Mouse (Mus musculus): ENCODE measurements around the gene Abca17. TPM values are rescaled to one million over a fixed set of nuclear protein-coding genes. Genes with fewer than 3 reads are reported as not detected.

The Abca17 gene
- polyA plus RNA-seq, 1 experiment from 2014 or later = not detected

- Histone ChIP-seq H3K9me3 (ENCODE audit: control insufficient read depth, low read length) (no peaks in the 10 kb centered on the region), H3K9ac (ENCODE audit: low read length) (no peak overlapping the region), H3K36me3 (ENCODE audit: control insufficient read depth, insufficient read depth, low read length) (no peaks in the 10 kb centered on the region), H3K27me3 (ENCODE audit: control insufficient read depth, insufficient read depth, low read length) (peaks cover 12% of the 10 kb centered on the region), H3K4me2 (ENCODE audit: low read depth, severe bottlenecking) (no peak overlapping the region), H3K4me3 (ENCODE audit: low read depth, low read length) (no peak overlapping the region), H3K4me1 (ENCODE audit: control insufficient read depth, insufficient read depth, low read length) (0 out of 2 replicates have a peak, but pooled peaks cover 3% of the 10 kb centered on the region), H3K27ac (replicated peaks; ENCODE audit: low read depth, low read length) (no peak overlapping the region)
- ATAC-seq (ENCODE audit: insufficient number of reproducible peaks, low FRiP score, low TSS enrichment, low read depth) (no peak), DNase-seq (ENCODE audit: low spot score) (no peak)
- WGBS = 88% methylated on average over 8 of the region's 8 CpGs
These were observed 4.4 kb upstream of the Abca17 start for GRCm38 (mm10) chr17:24355284-24355683.

GRCm38 (mm10) chr17:24353960-24354359 lies 3.1 kb upstream of the Abca17 start:
- no peak overlapping the region for H3K4me2 ChIP-seq (ENCODE audit: low read depth, severe bottlenecking)
- H3K4me1 ChIP-seq (ENCODE audit: control insufficient read depth, insufficient read depth, low read length) = 0 out of 2 replicates have a peak, but pooled peaks cover 3% of the 10 kb centered on the region
- WGBS = 75% methylated on average over 3 of the region's 3 CpGs
- H3K4me3 ChIP-seq (ENCODE audit: low read depth, low read length) = no peak overlapping the region
- peaks cover 15% of the 10 kb centered on the region for H3K27me3 ChIP-seq (ENCODE audit: control insufficient read depth, insufficient read depth, low read length)
- ATAC-seq (ENCODE audit: insufficient number of reproducible peaks, low FRiP score, low TSS enrichment, low read depth) = no peak
- H3K27ac ChIP-seq (replicated peaks; ENCODE audit: low read depth, low read length) = no peak overlapping the region
- H3K9ac ChIP-seq (ENCODE audit: low read length) = no peak overlapping the region
- H3K9me3 ChIP-seq (ENCODE audit: control insufficient read depth, low read length) = no peaks in the 10 kb centered on the region
- no peaks in the 10 kb centered on the region for H3K36me3 ChIP-seq (ENCODE audit: control insufficient read depth, insufficient read depth, low read length)
- no peak for DNase-seq (ENCODE audit: low spot score)

GRCm38 (mm10) chr17:24352370-24353194 lies 1.7 kb upstream of the Abca17 start:
- Histone ChIP-seq H3K4me2 (ENCODE audit: low read depth, severe bottlenecking) (peak overlapping the region; percentile 93), H3K9ac (ENCODE audit: low read length) (peak overlapping the region; percentile 52), H3K27me3 (ENCODE audit: control insufficient read depth, insufficient read depth, low read length) (peaks cover 15% of the 10 kb centered on the region), H3K4me3 (ENCODE audit: low read depth, low read length) (peak overlapping the region; percentile 56), H3K27ac (replicated peaks; ENCODE audit: low read depth, low read length) (no peak overlapping the region), H3K4me1 (ENCODE audit: control insufficient read depth, insufficient read depth, low read length) (0 out of 2 replicates have a peak, but pooled peaks cover 3% of the 10 kb centered on the region), H3K36me3 (ENCODE audit: control insufficient read depth, insufficient read depth, low read length) (no peaks in the 10 kb centered on the region), H3K9me3 (ENCODE audit: control insufficient read depth, low read length) (no peaks in the 10 kb centered on the region)
- ATAC-seq (ENCODE audit: insufficient number of reproducible peaks, low FRiP score, low TSS enrichment, low read depth) (peak; percentile 45; the same call in 1 of the 2 replicates), DNase-seq (ENCODE audit: low spot score) (peak; percentile 26)
- 6% methylated on average over 36 of the region's 36 CpGs for WGBS

GRCm38 (mm10) chr17:24351760-24352357 lies 991 bp upstream of the Abca17 start, which contains the start of gene Abca3:
Gene Abca3 (plus strand): TSS chr17:24351950.
- H3K9ac ChIP-seq (ENCODE audit: low read length) = peak within 1 kb of the TSS; percentile 52
- H3K36me3 ChIP-seq (ENCODE audit: control insufficient read depth, insufficient read depth, low read length) = no peaks in the 10 kb centered on the region
- 0 out of 2 replicates have a peak, but pooled peaks cover 3% of the 10 kb centered on the region for H3K4me1 ChIP-seq (ENCODE audit: control insufficient read depth, insufficient read depth, low read length)
- ATAC-seq (ENCODE audit: insufficient number of reproducible peaks, low FRiP score, low TSS enrichment, low read depth) (peak; percentile 86), DNase-seq (ENCODE audit: low spot score) (peak; percentile 95)
- no peaks in the 10 kb centered on the region for H3K9me3 ChIP-seq (ENCODE audit: control insufficient read depth, low read length)
- no peak within 1 kb of the TSS for H3K27ac ChIP-seq (replicated peaks; ENCODE audit: low read depth, low read length)
- under 1% methylated on average over 49 of the region's 55 CpGs for WGBS
- H3K27me3 ChIP-seq (ENCODE audit: control insufficient read depth, insufficient read depth, low read length) = peaks cover 15% of the 10 kb centered on the region
- H3K4me2 ChIP-seq (ENCODE audit: low read depth, severe bottlenecking) = peak within 1 kb of the TSS; percentile 93
- H3K4me3 ChIP-seq (ENCODE audit: low read depth, low read length) = peak within 1 kb of the TSS; percentile 56

GRCm38 (mm10) chr17:24349176-24349575 lies 1.7 kb downstream of the Abca17 start:
- ATAC-seq (ENCODE audit: insufficient number of reproducible peaks, low FRiP score, low TSS enrichment, low read depth) (no peak), DNase-seq (ENCODE audit: low spot score) (no peak)
- no peaks in the 10 kb centered on the region for H3K9me3 ChIP-seq (ENCODE audit: control insufficient read depth, low read length)
- no peak overlapping the region for H3K27ac ChIP-seq (replicated peaks; ENCODE audit: low read depth, low read length)
- WGBS = 74% methylated on average over 2 of the region's 2 CpGs
- H3K36me3 ChIP-seq (ENCODE audit: control insufficient read depth, insufficient read depth, low read length) = no peaks in the 10 kb centered on the region
- no peak overlapping the region for H3K9ac ChIP-seq (ENCODE audit: low read length)
- H3K4me2 ChIP-seq (ENCODE audit: low read depth, severe bottlenecking) = no peak overlapping the region
- H3K4me3 ChIP-seq (ENCODE audit: low read depth, low read length) = no peak overlapping the region
- H3K27me3 ChIP-seq (ENCODE audit: control insufficient read depth, insufficient read depth, low read length) = peaks cover 15% of the 10 kb centered on the region
- H3K4me1 ChIP-seq (ENCODE audit: control insufficient read depth, insufficient read depth, low read length) = 0 out of 2 replicates have a peak, but pooled peaks cover 3% of the 10 kb centered on the region

- Histone ChIP-seq H3K4me1 (ENCODE audit: control insufficient read depth, insufficient read depth, low read length) (no peaks in the 10 kb centered on the region), H3K27me3 (ENCODE audit: control insufficient read depth, insufficient read depth, low read length) (peaks cover 12% of the 10 kb centered on the region), H3K9me3 (ENCODE audit: control insufficient read depth, low read length) (no peaks in the 10 kb centered on the region), H3K36me3 (ENCODE audit: control insufficient read depth, insufficient read depth, low read length) (no peaks in the 10 kb centered on the region), H3K27ac (replicated peaks; ENCODE audit: low read depth, low read length) (no peak overlapping the region), H3K4me3 (ENCODE audit: low read depth, low read length) (no peak overlapping the region), H3K4me2 (ENCODE audit: low read depth, severe bottlenecking) (no peak overlapping the region), H3K9ac (ENCODE audit: low read length) (no peak overlapping the region)
- ATAC-seq (ENCODE audit: insufficient number of reproducible peaks, low FRiP score, low TSS enrichment, low read depth) (no peak), DNase-seq (ENCODE audit: low spot score) (no peak)
- 52% methylated on average over 7 of the region's 7 CpGs for WGBS
These were observed 4.0 kb downstream of the Abca17 start for GRCm38 (mm10) chr17:24346831-24347230.

GRCm38 (mm10) chr17:24344672-24345071 lies 6.2 kb downstream of the Abca17 start:
- 88% methylated on average over 8 of the region's 8 CpGs for WGBS
- DNase-seq (ENCODE audit: low spot score) (no peak), ATAC-seq (ENCODE audit: insufficient number of reproducible peaks, low FRiP score, low TSS enrichment, low read depth) (no peak)
- Histone ChIP-seq H3K9ac (ENCODE audit: low read length) (no peak overlapping the region), H3K27me3 (ENCODE audit: control insufficient read depth, insufficient read depth, low read length) (no peaks in the 10 kb centered on the region), H3K27ac (replicated peaks; ENCODE audit: low read depth, low read length) (no peak overlapping the region), H3K36me3 (ENCODE audit: control insufficient read depth, insufficient read depth, low read length) (no peaks in the 10 kb centered on the region), H3K9me3 (ENCODE audit: control insufficient read depth, low read length) (no peaks in the 10 kb centered on the region), H3K4me2 (ENCODE audit: low read depth, severe bottlenecking) (no peak overlapping the region), H3K4me1 (ENCODE audit: control insufficient read depth, insufficient read depth, low read length) (no peaks in the 10 kb centered on the region), H3K4me3 (ENCODE audit: low read depth, low read length) (no peak overlapping the region)

- H3K4me3 ChIP-seq (ENCODE audit: low read depth, low read length) = no peak overlapping the region
- H3K4me2 ChIP-seq (ENCODE audit: low read depth, severe bottlenecking) = no peak overlapping the region
- H3K27ac ChIP-seq (replicated peaks; ENCODE audit: low read depth, low read length) = no peak overlapping the region
- 78% methylated on average over 7 of the region's 7 CpGs for WGBS
- no peaks in the 10 kb centered on the region for H3K36me3 ChIP-seq (ENCODE audit: control insufficient read depth, insufficient read depth, low read length)
- no peak overlapping the region for H3K9ac ChIP-seq (ENCODE audit: low read length)
- H3K27me3 ChIP-seq (ENCODE audit: control insufficient read depth, insufficient read depth, low read length) = no peaks in the 10 kb centered on the region
- H3K9me3 ChIP-seq (ENCODE audit: control insufficient read depth, low read length) = no peaks in the 10 kb centered on the region
- no peak for ATAC-seq (ENCODE audit: insufficient number of reproducible peaks, low FRiP score, low TSS enrichment, low read depth)
- no peaks in the 10 kb centered on the region for H3K4me1 ChIP-seq (ENCODE audit: control insufficient read depth, insufficient read depth, low read length)
- DNase-seq (ENCODE audit: low spot score) = no peak
These were observed 23.2 kb downstream of the Abca17 start for GRCm38 (mm10) chr17:24327656-24328055.
